Mouse (Mus musculus) lung, postnatal 10 days (tissue): ENCODE measurements at regions not wholly inside any gene's neighbourhood (a gene's known extent, or its start where the extent isn't known, plus 50 kb on each side); places are given as distances from the start of the nearest gene placed in this dataset.

ENCODE experiments used
- DNase-seq: peaks from one replicate; pipeline ENCODE4 v3.0.0; 2021

DNA sequence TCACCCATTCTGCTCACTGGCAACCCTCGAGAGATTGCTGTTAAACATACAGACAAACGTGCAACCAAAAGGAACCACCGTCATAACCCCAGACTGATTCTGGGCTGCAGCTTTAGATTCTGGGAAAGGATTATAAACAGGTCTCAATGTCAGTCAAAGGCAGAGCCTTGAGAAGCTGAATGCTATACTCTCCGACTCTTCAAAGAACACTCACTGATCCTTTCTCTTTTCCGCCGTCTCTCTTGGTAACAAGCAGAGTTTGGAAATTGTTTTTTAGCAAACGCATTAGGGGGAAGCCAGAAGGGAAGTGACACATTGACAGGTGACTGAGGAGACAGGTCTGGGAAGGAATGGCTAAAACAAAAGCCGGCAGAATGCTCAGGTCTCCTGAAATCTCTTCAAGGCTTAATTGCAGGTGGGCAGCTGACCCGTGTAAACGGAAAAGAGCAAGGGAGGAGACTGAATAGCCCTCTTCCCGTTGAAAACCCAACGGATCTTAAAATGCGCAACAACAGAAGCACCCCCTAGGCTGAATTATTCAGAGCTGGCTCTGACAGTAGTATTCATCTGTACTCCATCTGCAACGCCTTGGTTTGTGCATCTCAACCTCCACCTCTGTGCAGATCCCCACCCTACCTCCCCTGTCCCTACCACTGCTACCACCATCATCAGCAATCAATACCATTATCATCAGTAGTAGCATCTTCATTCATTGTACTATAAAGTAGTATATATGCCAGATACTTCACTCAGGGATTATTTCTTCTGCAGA is 219.6 kb downstream of the Tmem38b start:
- DNase-seq: no peak

DNA sequence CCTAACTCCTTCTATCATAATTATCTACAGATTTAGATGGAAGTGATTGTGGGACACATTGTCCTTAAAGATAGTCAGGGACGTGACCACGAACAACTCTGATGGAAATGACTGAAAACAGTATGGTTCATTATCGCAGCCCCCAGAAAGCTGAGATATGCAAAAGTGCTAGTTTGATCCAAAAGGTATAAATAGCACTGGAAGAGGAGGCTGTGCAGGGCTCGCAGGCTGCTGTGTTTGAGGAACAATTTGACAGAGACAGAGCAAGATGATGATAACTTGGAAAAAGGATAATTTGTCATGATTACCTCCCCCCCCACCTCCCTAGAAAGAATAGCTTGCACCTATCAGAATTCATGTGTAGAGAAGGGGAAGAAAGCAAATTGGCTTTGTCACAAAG is 238.5 kb downstream of the Tmem38b start:
- DNase-seq: no peak

DNA sequence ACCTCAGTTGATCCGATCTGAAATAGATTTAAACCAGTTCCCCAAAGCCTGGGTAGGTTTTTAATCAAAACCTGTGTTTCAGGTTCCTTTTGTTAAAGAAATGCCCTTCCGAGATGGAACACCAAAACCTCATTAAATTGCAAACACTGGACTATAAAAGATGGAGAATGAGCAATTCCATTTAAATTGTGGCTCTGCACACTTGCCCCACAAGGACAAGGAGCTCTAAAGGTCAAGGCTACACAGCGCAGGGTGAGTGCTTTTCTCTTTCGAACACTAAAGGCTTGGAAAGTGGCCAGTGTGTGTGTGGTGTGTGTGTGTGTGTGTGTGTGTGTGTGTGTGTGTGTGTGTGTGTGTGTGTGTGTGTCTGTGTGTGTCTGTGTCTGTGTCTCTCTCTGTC is 246.1 kb downstream of the Tmem38b start:
- no peak for DNase-seq

DNA sequence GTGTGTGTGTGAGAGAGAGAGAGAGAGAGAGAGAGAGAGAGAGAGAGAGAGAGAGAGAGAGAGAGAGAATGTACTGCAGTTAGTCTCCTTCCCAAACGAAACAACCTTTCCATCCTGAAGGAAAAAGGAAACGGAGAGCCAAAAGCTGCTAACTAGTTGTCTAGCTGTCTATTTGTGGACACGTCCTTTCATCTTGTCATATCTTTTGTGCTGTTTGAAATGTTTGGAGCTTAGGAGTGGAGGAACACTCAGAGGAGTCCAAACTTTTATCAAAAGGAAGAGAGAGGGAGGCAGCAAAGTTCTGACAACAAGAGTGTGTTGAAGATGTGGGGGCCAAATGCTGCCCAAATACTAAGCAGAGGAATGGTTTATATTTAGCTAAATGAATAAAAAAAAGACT is 246.6 kb downstream of the Tmem38b start:
- DNase-seq: no peak

DNA sequence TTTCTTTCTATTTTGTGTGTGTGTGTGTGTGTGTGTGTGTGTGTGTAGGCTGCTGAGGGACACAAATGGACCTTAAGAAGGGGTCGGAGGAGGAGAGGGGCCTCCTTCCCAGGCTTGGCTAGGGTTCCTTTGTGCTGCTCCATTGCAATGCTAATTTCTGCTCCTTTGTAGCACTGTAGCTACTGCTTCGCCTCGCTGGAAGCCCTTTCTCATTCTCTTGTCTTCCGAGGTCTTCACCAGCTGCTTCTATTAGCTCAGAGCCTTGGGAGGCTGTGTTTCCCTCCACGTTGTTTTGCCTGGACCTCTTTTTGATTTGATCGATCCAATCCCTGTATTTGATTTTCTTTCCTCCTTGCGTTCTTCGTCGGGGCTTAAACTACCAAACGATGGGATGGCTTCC is 247.1 kb downstream of the Tmem38b start:
- DNase-seq: no peak

DNA sequence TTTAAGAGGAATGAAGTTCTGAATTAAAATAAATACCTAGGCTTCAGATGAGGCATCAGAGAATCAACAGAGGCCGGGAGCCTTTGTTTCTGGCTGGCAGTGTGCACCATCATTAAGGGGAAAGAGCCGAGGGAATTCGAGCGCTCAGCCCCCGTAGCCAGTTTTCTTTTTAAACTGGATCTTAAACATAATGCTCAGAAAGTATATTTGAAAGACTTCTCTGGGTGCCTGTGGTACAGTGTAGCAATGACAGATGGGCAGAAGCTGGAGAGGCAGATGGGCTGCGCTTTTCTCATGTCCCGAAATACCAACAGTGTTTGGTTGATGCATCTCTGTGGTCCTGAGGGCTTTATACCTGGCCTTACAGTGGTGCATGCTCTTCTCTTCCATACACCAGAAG is 247.6 kb downstream of the Tmem38b start:
- DNase-seq: no peak

DNA sequence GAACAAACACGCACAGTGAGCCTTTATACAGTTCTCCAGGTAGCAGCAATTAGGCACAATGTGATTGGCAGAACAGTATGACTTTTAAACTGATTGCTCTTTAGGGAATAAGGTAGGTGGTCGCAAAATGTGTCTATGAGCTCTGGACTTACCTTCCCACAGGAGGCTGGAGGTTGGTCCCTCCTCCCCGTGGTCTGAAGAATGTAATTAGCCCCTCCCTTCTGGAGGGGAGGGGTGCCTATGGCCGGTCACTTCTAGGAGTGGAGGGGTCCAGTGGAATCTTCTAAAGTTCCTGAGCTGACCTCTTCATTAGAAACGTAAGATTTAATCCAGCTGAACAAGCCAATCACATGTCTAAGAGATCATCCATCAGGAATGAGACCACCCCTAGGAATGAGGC is 248.4 kb downstream of the Tmem38b start:
- DNase-seq: no peak

DNA sequence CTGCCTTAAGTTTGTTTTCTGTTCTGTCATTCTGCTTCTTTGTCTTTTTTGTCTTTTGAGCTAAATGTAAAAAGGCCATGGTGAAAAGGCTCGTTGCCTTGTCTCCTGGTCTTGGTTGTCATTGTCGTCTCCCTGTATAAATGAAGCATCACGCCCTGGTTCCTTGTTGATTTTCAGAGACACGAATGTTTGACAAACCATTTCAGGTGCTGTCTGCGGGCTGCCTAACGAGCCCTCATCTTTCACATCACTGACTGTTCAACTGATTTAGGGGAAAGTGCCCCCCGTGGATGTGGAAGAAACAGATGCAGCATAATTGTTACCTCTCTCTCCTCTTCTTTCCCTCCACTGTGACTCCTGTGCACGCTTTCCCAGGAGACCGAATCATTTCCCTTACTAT is 254.7 kb downstream of the Tmem38b start:
- no peak for DNase-seq

DNA sequence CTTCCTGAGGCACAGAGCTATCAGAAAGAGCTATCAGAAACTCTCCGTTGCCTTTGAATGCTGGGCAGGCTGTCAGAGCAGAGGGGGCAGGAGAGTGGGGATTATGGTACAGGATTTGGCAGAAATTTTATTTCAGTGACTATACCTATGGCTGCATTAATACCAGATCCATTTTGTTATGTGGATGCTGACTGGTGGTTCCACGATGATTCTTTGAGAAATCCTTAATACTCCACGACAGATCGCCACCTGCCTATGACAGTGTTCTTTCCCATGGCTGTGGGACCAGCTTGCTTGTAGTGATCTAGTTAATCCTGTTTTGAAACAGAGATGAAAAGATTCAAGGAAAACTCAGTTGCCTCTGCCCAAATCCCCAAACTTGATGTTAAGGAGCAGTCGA is 255.6 kb downstream of the Tmem38b start:
- no peak for DNase-seq

DNA sequence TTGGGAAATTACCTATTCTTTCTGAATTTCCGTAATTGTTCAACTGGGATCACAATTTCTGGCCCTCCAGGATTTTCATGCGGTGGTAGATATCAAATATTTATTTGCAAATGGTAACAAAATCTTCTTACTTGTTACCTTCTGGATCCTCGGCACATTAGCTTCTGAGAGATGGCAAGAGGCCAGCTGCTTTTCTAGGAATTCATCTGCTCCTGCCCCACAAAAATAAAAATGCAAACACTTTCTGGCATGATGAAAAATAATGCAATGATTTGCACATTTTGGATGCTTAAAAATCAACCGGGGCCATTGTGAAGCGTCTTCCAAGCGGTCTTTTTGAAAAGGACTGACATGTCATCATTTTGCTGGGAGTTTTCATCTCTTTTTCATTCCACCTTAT is 258.9 kb downstream of the Tmem38b start:
- DNase-seq: no peak

DNA sequence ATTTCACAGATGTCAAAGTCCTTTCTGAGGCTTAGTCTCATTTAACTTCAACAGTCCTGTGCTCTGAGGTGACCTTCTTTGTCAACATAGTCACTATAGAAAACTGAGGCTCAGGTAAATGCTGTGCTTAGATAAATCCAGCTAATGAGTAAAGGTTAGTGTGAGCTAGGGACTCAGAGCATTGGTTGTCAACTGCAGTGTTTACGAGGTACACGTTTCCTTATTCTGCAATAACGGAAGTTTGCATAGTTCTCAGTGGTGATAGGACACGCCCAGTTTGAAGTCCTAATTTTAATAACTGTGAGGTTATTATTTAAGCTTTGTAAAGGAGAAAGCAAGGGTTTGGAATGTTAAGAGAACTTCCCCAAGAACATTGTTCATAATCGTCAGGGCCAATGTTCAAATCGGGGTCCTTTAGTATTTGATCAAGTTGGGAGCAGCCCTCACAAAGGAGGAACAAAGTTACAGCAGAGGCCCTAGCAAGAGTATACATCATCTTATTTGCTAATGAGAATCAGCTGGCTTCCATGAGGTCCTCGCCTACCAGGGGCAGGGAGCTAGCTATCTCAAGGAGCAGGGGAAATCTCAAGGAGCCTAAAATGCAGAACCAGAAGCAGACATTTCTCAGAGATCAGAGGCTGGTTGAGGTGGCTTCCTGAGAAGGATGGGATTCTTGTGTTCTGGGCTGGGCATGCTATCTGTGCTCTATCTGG is 268.6 kb downstream of the Tmem38b start:
- no peak for DNase-seq

DNA sequence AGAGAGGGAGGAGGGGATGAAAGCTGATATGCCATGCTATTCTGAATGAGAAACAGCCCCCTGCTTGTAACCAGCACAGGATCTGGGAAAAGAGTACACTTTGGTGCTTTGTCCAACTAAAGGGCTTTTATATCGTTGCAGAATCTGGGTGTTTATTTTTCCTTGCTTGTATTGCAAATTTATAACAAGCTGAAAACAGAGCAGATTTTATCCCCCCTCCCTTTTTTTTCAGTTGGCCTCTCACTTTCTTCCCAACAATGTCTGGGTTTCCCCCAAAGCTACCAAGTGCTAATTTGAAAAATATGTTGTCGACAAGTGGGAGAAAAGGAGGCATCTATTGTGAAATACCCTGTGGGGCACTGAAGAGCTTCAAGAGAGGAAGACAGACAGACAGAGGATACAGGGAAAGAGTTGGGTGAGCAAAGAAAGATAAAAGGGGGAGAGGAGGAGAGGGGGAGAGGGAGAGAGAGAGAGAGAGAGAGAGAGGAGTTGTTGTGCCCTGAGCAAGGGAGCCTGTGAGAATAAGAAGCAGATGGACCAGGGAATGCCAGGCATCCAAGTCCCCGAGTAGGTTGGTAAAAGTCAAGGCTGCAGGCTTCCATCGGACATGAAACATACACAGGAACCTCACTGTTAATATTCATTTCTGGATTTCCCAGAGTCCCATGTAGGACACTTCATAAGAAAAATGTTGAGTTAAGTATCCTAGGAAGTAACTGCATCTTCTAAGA is 269.5 kb downstream of the Tmem38b start:
- no peak for DNase-seq

DNA sequence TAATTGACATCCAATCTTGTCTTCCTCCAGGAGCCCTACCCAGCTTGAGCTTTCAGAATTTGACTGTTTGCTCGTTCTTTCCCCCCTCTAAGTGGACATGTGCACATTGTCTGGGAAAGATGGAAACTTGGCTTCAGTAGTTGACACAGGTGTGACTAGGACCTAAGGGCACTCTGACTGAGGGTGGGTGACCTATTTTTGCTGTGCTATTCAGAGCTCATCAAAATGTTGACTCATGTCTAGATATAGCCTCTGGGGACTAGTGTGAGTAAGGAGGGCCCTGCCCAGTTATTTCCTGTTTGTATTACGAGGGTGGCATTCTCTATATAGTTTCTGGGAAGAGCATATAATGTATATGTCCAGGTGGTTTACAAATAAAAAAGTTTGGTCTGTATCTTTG is 271.7 kb downstream of the Tmem38b start:
- DNase-seq: no peak

DNA sequence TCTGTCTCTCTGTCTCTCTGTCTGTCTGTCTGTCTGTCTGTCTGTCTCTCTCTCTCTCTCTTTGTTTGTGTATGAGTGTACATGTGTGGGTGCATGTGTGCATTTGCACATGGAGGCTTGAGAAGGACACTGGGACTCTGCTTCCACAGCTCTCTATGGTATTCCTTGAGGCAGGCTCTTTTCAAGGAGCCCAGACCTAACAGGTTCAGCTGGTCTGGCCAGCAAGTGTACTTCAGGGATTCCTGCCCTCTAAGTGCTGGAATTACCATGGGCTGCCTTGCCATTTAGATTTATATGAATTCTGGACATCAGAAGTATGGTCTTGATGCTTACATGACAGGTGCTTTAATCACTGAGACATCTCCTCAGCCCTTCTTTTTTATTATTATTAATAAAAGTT is 274.4 kb downstream of the Tmem38b start:
- no peak for DNase-seq

DNA sequence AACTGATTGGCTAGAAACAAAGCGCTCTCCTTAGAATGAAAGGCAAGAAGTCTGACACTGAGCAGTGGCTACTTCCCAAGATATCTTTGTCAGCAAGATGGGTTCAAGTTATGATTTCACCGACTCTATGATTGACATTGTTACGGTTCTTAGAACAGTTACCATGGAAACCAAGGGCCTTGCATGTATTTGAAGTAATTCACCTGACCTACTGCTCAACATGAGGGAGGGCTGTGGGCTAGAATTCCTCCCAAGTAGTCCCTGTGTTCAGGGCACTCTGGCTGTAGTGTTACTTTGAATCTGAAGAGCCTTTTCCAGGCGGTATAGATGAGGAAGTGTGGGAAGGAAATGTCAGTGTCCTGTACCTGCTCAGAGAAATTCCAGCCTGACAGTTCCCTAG is 281.1 kb downstream of the Tmem38b start:
- no peak for DNase-seq

DNA sequence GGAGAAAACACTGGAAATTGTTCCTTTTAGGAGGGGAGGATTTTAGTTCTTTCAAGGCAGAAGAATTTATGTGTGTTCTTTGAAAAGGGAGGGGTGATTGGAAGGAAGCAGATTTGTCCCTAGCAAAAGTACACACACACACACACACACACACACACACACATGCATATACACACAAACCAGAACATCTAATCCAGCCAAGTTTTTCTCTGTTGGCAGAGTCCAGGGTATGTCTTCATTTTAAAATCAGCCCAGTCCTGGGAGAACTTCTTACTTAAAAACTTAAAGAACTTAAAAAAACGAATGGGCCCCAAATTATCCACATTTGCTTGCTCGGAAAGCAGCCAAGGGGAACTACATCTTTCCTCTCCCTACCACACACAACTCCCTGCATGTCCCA is 290.5 kb downstream of the Tmem38b start:
- DNase-seq: no peak

DNA sequence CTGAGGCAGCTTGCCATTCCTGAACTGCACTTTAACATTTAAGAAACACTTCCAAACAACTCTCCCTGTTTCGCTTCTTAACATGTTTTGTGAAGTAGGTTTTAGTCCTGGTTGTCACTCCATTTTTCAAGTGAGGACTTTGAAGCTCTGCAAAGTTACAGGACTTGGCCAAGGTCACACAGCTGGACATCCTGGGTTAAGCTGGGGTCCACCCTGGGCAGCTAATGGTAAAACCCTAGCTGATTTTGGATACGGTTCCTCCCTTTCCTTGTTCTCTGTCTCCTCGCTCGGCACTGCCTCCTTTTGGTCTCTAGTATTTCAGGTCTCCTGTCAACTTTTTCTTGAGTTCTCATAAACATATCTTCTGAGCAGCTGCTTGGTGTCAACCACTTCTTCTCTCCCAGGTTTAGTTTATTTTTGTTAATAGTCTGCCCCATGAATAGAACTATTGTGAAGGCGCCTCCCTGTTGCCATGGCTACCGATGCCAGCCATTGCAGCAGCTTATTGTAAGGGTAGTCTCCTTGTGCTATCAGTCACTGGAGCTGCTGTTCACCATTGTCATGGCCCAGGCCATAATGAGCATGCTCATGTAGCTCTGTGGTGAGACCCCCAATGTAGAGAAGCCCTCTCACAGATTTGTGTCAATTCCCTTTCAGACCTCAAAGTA is 292.5 kb downstream of the Tmem38b start:
- DNase-seq: no peak

DNA sequence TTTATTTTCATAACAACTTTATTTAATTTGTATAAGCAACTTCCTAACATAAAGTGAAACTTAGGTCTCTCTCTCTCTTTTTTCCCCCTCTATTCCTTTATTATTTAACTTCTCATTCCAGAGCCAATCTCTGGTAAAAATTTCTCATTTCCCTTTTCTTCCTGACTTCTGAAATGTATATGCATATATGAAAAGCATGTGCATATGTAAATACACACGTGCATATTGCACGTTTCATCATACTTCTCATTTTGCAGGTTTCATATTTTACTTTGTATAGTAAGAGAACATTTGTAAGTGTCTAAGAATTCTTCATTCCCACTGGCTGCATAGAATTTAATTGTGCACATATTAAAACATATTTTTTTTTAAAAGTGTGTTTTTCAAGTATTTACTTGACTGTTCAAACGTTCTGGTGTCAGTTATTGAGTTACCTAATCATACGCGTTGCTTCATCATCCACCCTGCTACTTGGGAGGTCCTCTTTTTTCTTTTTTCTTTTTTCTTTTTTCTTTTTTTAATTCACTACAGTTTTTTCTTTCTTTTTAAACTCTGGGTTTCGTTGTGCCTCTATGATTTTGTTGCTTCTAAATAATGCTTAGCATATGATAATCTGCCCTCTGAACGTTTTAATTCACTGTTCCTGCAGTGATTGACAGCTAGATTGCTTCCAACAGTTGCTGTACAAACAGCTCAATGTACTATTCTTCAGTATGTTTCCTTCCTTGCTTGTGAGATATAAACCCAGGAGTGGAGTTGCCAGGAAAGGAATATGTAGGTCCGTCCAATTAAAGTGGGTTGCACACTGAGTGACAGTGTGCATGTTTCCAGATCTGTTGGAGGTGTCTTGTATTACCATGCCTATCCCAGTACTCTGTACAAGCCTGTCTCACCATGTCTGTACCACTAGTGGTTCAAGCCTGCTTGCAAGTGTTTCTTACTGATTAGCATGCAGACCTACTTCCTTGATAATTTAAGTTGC is 303.2 kb downstream of the Tmem38b start:
- DNase-seq: no peak

DNA sequence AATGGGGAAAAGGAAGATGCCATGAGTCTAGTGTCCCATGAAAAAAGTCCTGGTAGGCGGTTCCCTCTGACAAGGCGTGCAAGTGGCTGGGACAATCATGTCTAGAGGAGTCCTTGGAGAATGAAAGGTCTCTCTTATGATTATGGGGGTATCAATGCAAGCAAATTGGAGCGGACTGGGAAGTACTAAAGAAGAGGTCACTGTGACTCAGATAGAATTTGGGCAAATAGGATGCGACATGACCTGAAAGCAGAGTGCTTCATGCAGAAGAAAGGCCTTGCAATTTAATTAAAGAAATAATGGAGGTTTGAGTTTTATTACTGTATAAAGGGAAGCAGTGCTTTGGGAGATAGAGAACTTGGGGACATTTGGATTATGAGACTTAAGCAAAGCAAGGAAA is 330.3 kb downstream of the Tmem38b start:
- DNase-seq: no peak

DNA sequence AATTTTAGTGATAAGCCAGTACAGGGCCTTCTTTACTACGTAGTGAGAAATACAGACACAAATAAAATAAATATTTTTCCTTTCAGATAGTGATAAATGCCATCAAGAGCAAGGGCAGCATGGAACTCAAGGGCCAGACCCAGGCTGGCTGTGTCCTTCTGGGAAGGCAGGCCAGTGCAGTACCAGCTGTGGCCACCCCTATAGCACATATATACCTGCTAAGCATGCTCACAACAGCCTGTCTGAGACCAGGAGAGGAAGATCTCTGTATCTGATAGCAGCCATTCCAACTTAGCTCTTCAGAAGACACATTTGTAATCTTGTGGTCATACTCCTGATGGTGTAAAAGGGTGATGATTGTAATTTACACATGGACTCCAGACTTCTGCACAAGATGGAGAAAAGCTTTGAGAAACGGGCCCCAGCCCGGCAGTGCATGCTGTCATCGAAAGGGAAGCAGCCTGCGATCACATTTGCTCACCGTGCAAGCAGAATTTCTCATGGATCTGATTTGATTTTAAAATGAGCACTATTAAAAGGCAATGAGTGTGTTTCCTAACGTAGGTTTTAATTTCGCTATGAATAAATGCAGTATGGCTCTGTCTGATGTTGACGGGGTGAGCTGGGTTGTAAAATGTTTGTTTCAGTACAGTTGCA is 335.6 kb downstream of the Tmem38b start:
- no peak for DNase-seq

DNA sequence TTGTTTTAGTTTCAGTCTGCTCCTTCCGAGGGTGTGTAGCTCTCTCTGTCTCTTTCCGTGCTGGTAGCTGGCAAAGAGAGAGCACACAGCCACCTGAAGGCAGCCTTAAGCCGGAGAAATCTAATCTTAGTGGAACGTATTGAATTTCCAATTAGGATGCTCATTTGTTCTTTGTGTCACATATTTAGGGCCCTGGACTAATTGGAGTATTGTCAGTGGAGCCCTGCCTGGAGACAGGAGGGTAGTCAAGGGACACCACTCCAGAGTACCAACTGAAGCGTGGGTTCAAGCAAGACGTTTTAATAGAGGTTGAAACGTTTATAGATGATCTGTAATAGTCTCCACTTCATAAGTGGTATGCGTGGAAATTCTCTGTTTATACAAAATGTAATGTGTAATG is 336.5 kb downstream of the Tmem38b start:
- no peak for DNase-seq
